Mouse (Mus musculus): ENCODE data around the gene Lin7c.

Gene Lin7c

GRCm38 (mm10) chr2:109936410-109936755 is 45.7 kb downstream of the Lin7c start:
- DNase-seq (ENCODE audit: low read depth, low spot score) = no peak

- DNase-seq (ENCODE audit: low read depth, low spot score) = peak; percentile 52
These were observed 51.4 kb downstream of the Lin7c start for GRCm38 (mm10) chr2:109941973-109942444.

DNA sequence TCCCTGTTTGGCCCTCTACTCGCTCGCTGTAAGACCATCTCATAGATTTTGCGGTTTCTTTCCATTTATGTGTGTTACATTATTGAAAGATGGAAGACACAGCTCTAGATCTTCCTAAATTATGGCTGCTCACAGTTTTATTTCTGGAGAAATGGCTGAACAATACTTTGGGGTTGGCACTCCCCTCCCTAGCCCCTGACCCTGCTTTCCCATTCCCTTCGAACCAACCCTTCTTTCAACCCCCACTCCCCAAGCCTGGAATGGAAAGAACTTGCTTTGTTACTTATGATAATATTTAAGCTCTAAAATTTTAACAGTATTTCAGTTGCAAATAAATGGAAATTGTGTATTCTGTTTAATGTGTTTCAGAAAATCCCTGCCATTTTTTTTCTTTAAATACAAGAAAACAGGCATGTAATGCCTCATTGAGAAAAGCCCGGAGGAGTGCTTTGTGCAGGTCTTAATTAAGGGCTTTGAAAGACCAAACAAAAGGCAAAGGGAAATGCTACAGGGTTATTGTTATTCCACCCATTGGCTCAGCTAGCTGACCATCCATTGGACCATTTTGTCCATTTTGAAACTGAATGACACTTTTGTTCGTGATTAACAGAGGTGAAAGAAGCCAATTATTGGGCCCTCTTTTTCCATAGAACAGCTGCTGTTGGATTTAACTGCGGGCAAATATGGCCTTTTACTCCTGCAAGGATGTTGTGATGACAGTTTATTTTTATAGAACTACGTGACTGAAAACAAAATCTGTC is 52.3 kb downstream of the Lin7c start:
- DNase-seq (ENCODE audit: low read depth, low spot score) = no peak

- no peak for DNase-seq (ENCODE audit: low read depth, low spot score)
These were observed 54.3 kb downstream of the Lin7c start for GRCm38 (mm10) chr2:109944995-109945394.

DNA sequence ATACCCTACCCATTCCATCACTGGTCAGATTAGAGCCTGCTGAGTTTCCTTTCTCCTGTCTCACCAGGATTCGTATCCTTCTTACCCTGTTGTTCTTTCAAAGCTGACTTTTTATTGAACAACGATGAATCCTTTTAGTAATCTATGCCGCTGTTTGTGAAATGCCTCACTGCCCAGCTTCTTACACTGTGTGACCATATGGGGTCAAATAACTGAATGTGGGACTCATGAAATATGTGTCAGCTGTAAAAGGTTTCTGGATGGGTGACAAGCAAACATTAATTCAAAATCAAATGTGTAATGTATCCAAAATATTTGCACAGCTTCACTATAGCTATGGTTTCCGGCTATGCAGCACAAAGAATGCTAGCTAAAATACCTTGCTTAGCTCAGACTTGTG is 54.9 kb downstream of the Lin7c start:
- no peak for DNase-seq (ENCODE audit: low read depth, low spot score)

- DNase-seq (ENCODE audit: low read depth, low spot score) = no peak
These were observed 55.8 kb downstream of the Lin7c start for GRCm38 (mm10) chr2:109946426-109946825.

DNA sequence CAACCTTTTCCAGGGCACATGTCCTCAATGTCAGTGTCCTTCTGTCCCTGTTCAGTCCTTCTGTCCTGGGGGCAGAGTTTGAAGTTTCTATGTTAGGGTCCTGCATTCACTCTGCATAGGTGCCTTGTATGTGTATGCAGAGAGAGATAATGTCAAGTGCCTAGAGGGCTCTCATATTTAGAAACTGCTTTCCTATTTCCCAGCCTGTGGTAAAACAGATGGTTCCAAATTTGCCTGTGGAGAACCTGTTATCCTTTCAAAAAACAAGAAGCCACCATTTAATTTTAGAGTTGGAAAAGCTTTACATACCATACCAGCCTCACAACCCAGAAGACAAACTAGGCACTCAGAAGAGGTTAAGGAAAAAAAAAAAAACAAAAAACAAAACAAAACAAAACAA is 58.9 kb downstream of the Lin7c start:
- no peak for DNase-seq (ENCODE audit: low read depth, low spot score)

GRCm38 (mm10) chr2:109950311-109950710 is 59.7 kb downstream of the Lin7c start:
- DNase-seq (ENCODE audit: low read depth, low spot score) = no peak
